Mouse (Mus musculus) MEL (cell line): ENCODE results near the gene Ppip5k1. TPM values are rescaled to one million over a fixed set of nuclear protein-coding genes. Genes with fewer than 3 reads are reported as not detected.

Experiments
- DNase-seq: peaks from one replicate; pipeline ENCODE4 v3.0.0; 2011; ENCODE audit warnings: low read depth, low spot score
- H3K27ac ChIP-seq: 2 replicates; pipeline ENCODE4 v1.5.1; 2012; ENCODE audit warnings: low read depth, mild to moderate bottlenecking, control low read depth, low read length, moderate library complexity; ENCODE audit not compliant: control insufficient read depth
- H3K27me3 ChIP-seq, 2 experiments: fragments of 150-350 bp in 1 of 2; sonication (generic) in 1 of 2; 2 replicates each; pipeline ENCODE4 v1.6.1; 2012; ENCODE audit warnings: low read length in 2 of 2, mild to moderate bottlenecking in 2 of 2, improper control_type of control experiment in 1 of 2, moderate library complexity in 1 of 2; ENCODE audit not compliant: insufficient read depth in 2 of 2, control insufficient read depth in 1 of 2
- H3K36me3 ChIP-seq, 2 experiments: 2 replicates each; pipeline ENCODE4 v1.6.1; 2012 to 2014; ENCODE audit warnings: low read length in 2 of 2, improper control_type of control experiment in 1 of 2, inconsistent platforms in 1 of 2, mild to moderate bottlenecking in 1 of 2; ENCODE audit not compliant: insufficient read depth in 2 of 2, control insufficient read depth in 1 of 2
- H3K4me1 ChIP-seq, 2 experiments: fragments of 150-350 bp in 1 of 2; sonication (generic) in 1 of 2; 2 replicates each; pipeline ENCODE4 v1.6.1; 2012; ENCODE audit warnings: low read length in 2 of 2, improper control_type of control experiment in 1 of 2, mild to moderate bottlenecking in 1 of 2; ENCODE audit not compliant: insufficient read depth in 2 of 2, control insufficient read depth in 1 of 2
- H3K4me3 ChIP-seq, 2 experiments: fragments of 150-350 bp in 1 of 2; sonication (generic) in 1 of 2; 2 replicates each; pipeline ENCODE4 v1.5.1; 2012; ENCODE audit warnings: low read depth in 2 of 2, low read length in 2 of 2, mild to moderate bottlenecking in 2 of 2, moderate library complexity in 2 of 2, control low read depth in 1 of 2, improper control_type of control experiment in 1 of 2; ENCODE audit not compliant: control insufficient read depth in 1 of 2, insufficient read depth in 1 of 2
- H3K79me2 ChIP-seq: 2 replicates; pipeline ENCODE4 v1.6.1; 2012; ENCODE audit warnings: mild to moderate bottlenecking, low read length, moderate library complexity; ENCODE audit not compliant: control insufficient read depth, poor library complexity, insufficient read depth
- H3K9ac ChIP-seq: 2 replicates; pipeline ENCODE4 v1.6.1; 2012; ENCODE audit warnings: low read depth, mild to moderate bottlenecking, control low read depth, low read length, moderate library complexity; ENCODE audit not compliant: control insufficient read depth, poor library complexity, severe bottlenecking
- H3K9me3 ChIP-seq: fragments of 150-350 bp; sonication (generic); replicated peaks from 2 replicates; pipeline ENCODE4 v1.6.1; 2012; ENCODE audit warnings: mild to moderate bottlenecking, low read length, improper control_type of control experiment, moderate library complexity; ENCODE audit not compliant: insufficient read depth
- BHLHE40 ChIP-seq: IDR thresholded peaks from 2 replicates; pipeline ENCODE4 v1.6.1; 2012; ENCODE audit warnings: low read depth, mild to moderate bottlenecking, inconsistent platforms, low read length, improper control_type of control experiment, borderline replicate concordance
- ETS1 ChIP-seq: IDR thresholded peaks from 2 replicates; pipeline ENCODE4 v1.6.1; 2012; ENCODE audit warnings: low read depth, mild to moderate bottlenecking, inconsistent platforms, low read length, improper control_type of control experiment, moderate library complexity
- GABPA ChIP-seq: IDR thresholded peaks from 2 replicates; pipeline ENCODE4 v1.6.1; 2012; ENCODE audit warnings: low read depth, mild to moderate bottlenecking, inconsistent platforms, low read length, improper control_type of control experiment, moderate library complexity
- GATA1 ChIP-seq: IDR thresholded peaks from 2 replicates; pipeline ENCODE4 v1.6.1; 2011; ENCODE audit warnings: low read depth, low read length, improper control_type of control experiment
- JUND ChIP-seq: IDR thresholded peaks from 2 replicates; pipeline ENCODE4 v1.6.1; 2011; ENCODE audit warnings: low read depth, mild to moderate bottlenecking, improper control_type of control experiment, low read length
- KAT2A ChIP-seq: conservative IDR thresholded peaks from 2 replicates; pipeline ENCODE4 v1.6.1; 2012; ENCODE audit warnings: low read depth, low read length, improper control_type of control experiment, inconsistent platforms
- MAFK ChIP-seq: IDR thresholded peaks from 2 replicates; pipeline ENCODE4 v1.6.1; 2011; ENCODE audit warnings: low read depth, mild to moderate bottlenecking, low read length, improper control_type of control experiment, borderline replicate concordance
- MAZ ChIP-seq: IDR thresholded peaks from 2 replicates; pipeline ENCODE4 v1.6.1; 2012; ENCODE audit warnings: low read depth, mild to moderate bottlenecking, inconsistent platforms, low read length, improper control_type of control experiment
- MEF2A ChIP-seq: IDR thresholded peaks from 2 replicates; pipeline ENCODE4 v1.6.1; 2014; ENCODE audit warnings: low read depth, mild to moderate bottlenecking, inconsistent platforms, low read length, improper control_type of control experiment; ENCODE audit not compliant: poor library complexity, insufficient replicate concordance, severe bottlenecking; ENCODE audit errors: extremely low read depth
- MYB ChIP-seq: IDR thresholded peaks from 2 replicates; pipeline ENCODE4 v1.6.1; 2011; ENCODE audit warnings: mild to moderate bottlenecking, low read depth, low read length, improper control_type of control experiment
- POLR2A ChIP-seq, 2 experiments: IDR thresholded peaks; 2 replicates each; pipeline ENCODE4 v1.6.1; 2011 to 2012; ENCODE audit warnings: low read length in 2 of 2, mild to moderate bottlenecking in 2 of 2, control low read depth in 1 of 2, improper control_type of control experiment in 1 of 2, low read depth in 1 of 2, moderate library complexity in 1 of 2; ENCODE audit not compliant: control insufficient read depth in 1 of 2, insufficient read depth in 1 of 2, poor library complexity in 1 of 2
- POLR2AphosphoS2 ChIP-seq: IDR thresholded peaks from 2 replicates; pipeline ENCODE4 v1.6.1; 2011; ENCODE audit warnings: low read length, improper control_type of control experiment
- RCOR1 ChIP-seq: IDR thresholded peaks from 2 replicates; pipeline ENCODE4 v1.6.1; 2012; ENCODE audit warnings: low read depth, mild to moderate bottlenecking, inconsistent platforms, low read length, improper control_type of control experiment
- TAL1 ChIP-seq: IDR thresholded peaks from 2 replicates; pipeline ENCODE4 v1.6.1; 2012; ENCODE audit warnings: mild to moderate bottlenecking, inconsistent platforms, low read length, moderate library complexity, mixed read lengths
- ZC3H11A ChIP-seq: IDR thresholded peaks from 2 replicates; pipeline ENCODE4 v1.6.1; 2012; ENCODE audit warnings: low read depth, mild to moderate bottlenecking, inconsistent platforms, low read length, improper control_type of control experiment
- ZKSCAN1 ChIP-seq: IDR thresholded peaks from 2 replicates; pipeline ENCODE4 v1.6.1; 2012; ENCODE audit warnings: low read depth, mild to moderate bottlenecking, inconsistent platforms, low read length, improper control_type of control experiment, moderate library complexity
- ZMIZ1 ChIP-seq: IDR thresholded peaks from 2 replicates; pipeline ENCODE4 v1.6.1; 2012; ENCODE audit warnings: low read depth, mild to moderate bottlenecking, inconsistent platforms, low read length, improper control_type of control experiment, moderate library complexity
- ZNF384 ChIP-seq: IDR thresholded peaks from 2 replicates; pipeline ENCODE4 v1.6.1; 2012; ENCODE audit warnings: low read depth, mild to moderate bottlenecking, inconsistent platforms, low read length, improper control_type of control experiment
- polyA plus RNA-seq, 2 experiments: library from polyadenylated mRNA; stranded (reverse) in 1 of 2; unstranded in 1 of 2; fragments of >175 nt in 1 of 2; fragments of >200 nt in 1 of 2; gene quantifications; 2 replicates each; pipeline versions ENCODE4 v1.2.1 to v1.2.4; 2012; ENCODE audit warnings: low replicate concordance in 2 of 2, low read depth in 1 of 2; ENCODE audit not compliant: insufficient read length in 2 of 2, insufficient read depth in 1 of 2, missing spikeins in 1 of 2
- total RNA-seq: library from RNA; depleted of rRNA; stranded (reverse); fragments of 300-350 nt; gene quantifications from 2 replicates; pipeline ENCODE4 v1.2.3, GENCODE M21; 2012

The Ppip5k1 gene
- total and polyA plus RNA-seq, 3 experiments, result 10.4 to 14.8 TPM; not detected in 1

DNA sequence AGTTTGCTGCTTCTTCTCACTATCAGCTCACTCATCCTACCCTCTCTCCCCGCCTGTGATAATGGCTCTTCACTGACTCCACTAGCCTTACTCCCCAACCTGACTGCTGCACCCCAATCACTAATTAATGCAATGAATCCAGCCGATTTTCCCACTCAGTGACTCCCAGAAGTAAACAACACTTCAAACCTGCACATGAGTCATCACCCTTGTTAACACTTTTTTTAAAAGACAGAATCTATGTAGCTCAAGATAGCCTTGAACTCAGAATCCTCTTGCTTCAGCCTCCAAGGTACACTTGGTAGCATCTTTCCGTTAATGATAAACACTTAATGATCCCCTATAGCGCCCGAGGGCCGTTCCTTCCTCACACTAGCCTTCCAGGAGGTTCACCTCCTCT, 818 bp downstream of the Ppip5k1 start:
- Histone ChIP-seq H3K27me3 (peaks cover 0 to 2% of the 10 kb centered on the region in 2 experiments; a peak in 1 of 4 replicates), H3K36me3 (no peaks in the 10 kb centered on the region; a peak in 1 of 4 replicates), H3K9ac (peak overlapping the region; percentile 76), H3K4me1 (peaks cover 0 to 4% of the 10 kb centered on the region in 2 experiments; a peak in 2 of 4 replicates), H3K27ac (no peak overlapping the region), H3K4me3 (peak overlapping the region; percentile 82 to 94), H3K79me2 (no peaks in the 10 kb centered on the region; the same call in 1 of the 2 replicates), H3K9me3 (no peaks in the 10 kb centered on the region)
- no peak for DNase-seq
- TF ChIP-seq MAZ (no peak), ZC3H11A (no peak), GABPA (no peak), GATA1 (no peak), MEF2A (no peak), BHLHE40 (no peak), JUND (no peak), ETS1 (no peak), ZKSCAN1 (no peak), POLR2A (IDR thresholded peaks at IDR 0.05; ENCODE audit: control insufficient read depth in 1 of 2, insufficient read depth in 1 of 2, low read depth in 1 of 2, low read length in 2 of 2, poor library complexity in 1 of 2) (no peak), ZNF384 (no peak), RCOR1 (no peak)
- TF ChIP-seq, all 39 proteins: peak for 0

DNA sequence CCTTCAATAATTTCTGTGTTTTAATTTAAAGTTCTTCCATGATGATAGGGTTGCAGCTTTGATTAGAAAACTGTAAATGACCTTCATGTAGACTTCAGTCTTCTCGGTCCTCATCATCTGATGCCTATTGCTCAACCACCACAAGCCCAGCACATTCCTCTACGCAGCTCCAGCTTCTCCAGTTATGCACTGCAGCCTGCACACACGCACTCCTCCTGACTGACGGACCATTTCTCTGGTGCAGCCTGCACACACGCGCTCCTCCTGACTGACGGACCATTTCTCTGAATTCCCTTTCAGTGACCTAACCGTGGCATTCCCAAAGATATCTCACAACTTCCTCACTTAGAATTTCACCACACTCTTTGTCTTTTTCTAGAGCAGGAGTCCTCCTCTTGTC, 2.0 kb downstream of the Ppip5k1 start:
- no peaks in the 10 kb centered on the region; a peak in 1 of 4 replicates for H3K36me3 ChIP-seq
- DNase-seq, result no peak
- peaks cover 0 to 4% of the 10 kb centered on the region in 2 experiments; a peak in 2 of 4 replicates for H3K4me1 ChIP-seq
- H3K9ac ChIP-seq, result no peak overlapping the region
- H3K27me3 ChIP-seq, result 0 out of 4 replicates have a peak, but pooled peaks cover 0 to 2% of the 10 kb centered on the region in 2 experiments
- H3K79me2 ChIP-seq, result no peaks in the 10 kb centered on the region; the same call in 1 of the 2 replicates
- no peak overlapping the region for H3K27ac ChIP-seq
- H3K9me3 ChIP-seq, result no peaks in the 10 kb centered on the region
- H3K4me3 ChIP-seq, result no peak overlapping the region
- TF ChIP-seq ZMIZ1, result no peak
- no peak for TF ChIP-seq MYB
- TF ChIP-seq MEF2A, result no peak
- no peak for TF ChIP-seq TAL1
- TF ChIP-seq POLR2AphosphoS2, result no peak
- no peak for TF ChIP-seq POLR2A (IDR thresholded peaks at IDR 0.05; ENCODE audit: control insufficient read depth in 1 of 2, insufficient read depth in 1 of 2, low read depth in 1 of 2, low read length in 2 of 2, poor library complexity in 1 of 2)
- no peak for TF ChIP-seq KAT2A
- TF ChIP-seq MAFK, result no peak
